Mouse (Mus musculus): ENCODE measurements at regions not wholly inside any gene's neighbourhood (a gene's known extent, or its start where the extent isn't known, plus 50 kb on each side); places are given as distances from the start of the nearest gene placed in this dataset.

GRCm38 (mm10) chr14:120146908-120147770, 104.9 kb upstream of the Oxgr1 start:
- no peak for DNase-seq (ENCODE audit: low read depth, low spot score)

- DNase-seq (ENCODE audit: low read depth, low spot score), result no peak
Observed at GRCm38 (mm10) chr14:120148803-120149202, 106.6 kb upstream of the Oxgr1 start.

GRCm38 (mm10) chr14:120149341-120149741, 107.1 kb upstream of the Oxgr1 start:
- DNase-seq (ENCODE audit: low read depth, low spot score), result no peak

- no peak for DNase-seq (ENCODE audit: low read depth, low spot score)
Observed at GRCm38 (mm10) chr14:120150589-120150988, 108.4 kb upstream of the Oxgr1 start.

- no peak for DNase-seq (ENCODE audit: low read depth, low spot score)
Observed at GRCm38 (mm10) chr14:120154413-120154812, 112.2 kb upstream of the Oxgr1 start.

GRCm38 (mm10) chr14:120164184-120164583, 111.3 kb upstream of the Mbnl2 start:
- no peak for DNase-seq (ENCODE audit: low read depth, low spot score)

GRCm38 (mm10) chr14:120165496-120166045, 109.9 kb upstream of the Mbnl2 start:
- no peak for DNase-seq (ENCODE audit: low read depth, low spot score)

GRCm38 (mm10) chr14:120170733-120171132, 104.7 kb upstream of the Mbnl2 start:
- DNase-seq (ENCODE audit: low read depth, low spot score), result no peak

GRCm38 (mm10) chr14:120172058-120172457, 103.4 kb upstream of the Mbnl2 start:
- no peak for DNase-seq (ENCODE audit: low read depth, low spot score)

- no peak for DNase-seq (ENCODE audit: low read depth, low spot score)
Observed at GRCm38 (mm10) chr14:120172844-120173243, 102.6 kb upstream of the Mbnl2 start.

- DNase-seq (ENCODE audit: low read depth, low spot score), result no peak
Observed at GRCm38 (mm10) chr14:120174615-120175014, 100.9 kb upstream of the Mbnl2 start.

- DNase-seq (ENCODE audit: low read depth, low spot score), result no peak
Observed at GRCm38 (mm10) chr14:120195218-120195617, 80.3 kb upstream of the Mbnl2 start.

- DNase-seq (ENCODE audit: low read depth, low spot score), result no peak
Observed at GRCm38 (mm10) chr14:120211741-120212140, 63.7 kb upstream of the Mbnl2 start.

- DNase-seq (ENCODE audit: low read depth, low spot score), result no peak
Observed at GRCm38 (mm10) chr14:120212626-120213025, 62.8 kb upstream of the Mbnl2 start.

- no peak for DNase-seq (ENCODE audit: low read depth, low spot score)
Observed at GRCm38 (mm10) chr14:120219224-120219623, 56.2 kb upstream of the Mbnl2 start.

- no peak for DNase-seq (ENCODE audit: low read depth, low spot score)
Observed at GRCm38 (mm10) chr14:120223528-120224201, 51.8 kb upstream of the Mbnl2 start.

GRCm38 (mm10) chr14:120224202-120224846, 51.1 kb upstream of the Mbnl2 start:
- DNase-seq (ENCODE audit: low read depth, low spot score), result no peak

- DNase-seq (ENCODE audit: low read depth, low spot score), result no peak
Observed at GRCm38 (mm10) chr14:120225657-120226056, 49.8 kb upstream of the Mbnl2 start.

Data from ES-CJ7 (cell line).